Mouse (Mus musculus): ENCODE measurements around the gene Rnf225. TPM values are rescaled to one million over a fixed set of nuclear protein-coding genes. Genes with fewer than 3 reads are reported as not detected.
"Not testable (repeated sequence)": the region's sequence is repeated elsewhere in the genome, so short reads cannot be mapped to it uniquely, and the experiment has no call there.

Rnf225 gene
- polyA plus RNA-seq, 1 experiment from 2014 or later: 0.61 TPM

DNA sequence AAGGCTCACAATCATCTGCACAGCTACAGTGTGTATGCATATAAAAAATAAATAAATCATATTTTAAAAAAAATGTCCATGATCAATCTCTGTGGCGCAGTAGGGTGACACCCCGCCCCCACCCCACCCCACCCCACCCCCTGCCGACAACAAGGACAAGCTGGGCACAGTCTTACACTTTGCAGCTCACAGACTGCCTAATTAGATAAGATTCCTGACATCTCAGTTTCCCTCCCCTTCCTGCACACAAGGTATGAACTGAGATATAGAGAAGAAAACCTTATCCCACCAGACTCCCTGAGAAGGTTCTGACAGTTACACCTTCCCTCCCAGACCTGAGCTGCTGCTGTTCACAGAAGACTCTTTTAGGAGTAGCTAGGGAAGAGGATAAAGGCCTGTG is 7.6 kb downstream of the Rnf225 start:
- Histone ChIP-seq H3K27ac (replicated peaks) (no peak overlapping the region), H3K4me3 (no peak overlapping the region), H3K9me3 (no peaks in the 10 kb centered on the region), H3K36me3 (no peaks in the 10 kb centered on the region), H3K4me1 (no peaks in the 10 kb centered on the region), H3K4me2 (replicated peaks) (no peak overlapping the region), H3K9ac (replicated peaks) (no peak overlapping the region), H3K27me3 (no peaks in the 10 kb centered on the region)
- ATAC-seq (replicated peaks): no peak
- WGBS: 72% methylated on average over 3 of the region's 3 CpGs

DNA sequence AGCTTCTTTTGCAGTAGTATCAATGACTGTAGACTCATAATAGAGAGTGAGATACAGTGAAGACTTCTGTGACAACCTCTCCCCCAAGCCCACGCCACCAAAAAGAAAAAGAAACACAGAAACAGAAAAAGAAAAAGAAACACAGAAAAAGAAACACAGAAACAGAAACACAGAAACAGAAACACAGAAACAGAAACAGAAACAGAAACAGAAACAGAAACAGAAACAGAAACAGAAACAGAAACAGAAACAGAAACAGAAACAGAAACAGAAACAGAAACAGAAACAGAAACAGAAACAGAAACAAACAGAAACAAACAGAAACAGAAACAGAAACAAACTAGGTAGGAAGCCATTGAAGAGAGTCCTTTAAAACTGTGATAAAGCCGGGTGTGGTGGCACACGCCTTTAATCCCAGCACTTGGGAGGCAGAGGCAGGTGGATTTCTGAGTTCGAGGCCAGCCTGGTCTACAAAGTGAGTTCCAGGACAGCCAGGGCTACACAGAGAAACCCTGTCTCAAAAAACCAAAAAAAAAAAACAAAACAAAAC is 10.1 kb downstream of the Rnf225 start:
- H3K27ac ChIP-seq (replicated peaks); H3K4me3 ChIP-seq; H3K4me2 ChIP-seq (replicated peaks); H3K27me3 ChIP-seq; H3K36me3 ChIP-seq; H3K9ac ChIP-seq (replicated peaks); H3K4me1 ChIP-seq; H3K9me3 ChIP-seq; ATAC-seq (replicated peaks): not testable (repeated sequence)
- 77% methylated on average over 4 of the region's 4 CpGs for WGBS

DNA sequence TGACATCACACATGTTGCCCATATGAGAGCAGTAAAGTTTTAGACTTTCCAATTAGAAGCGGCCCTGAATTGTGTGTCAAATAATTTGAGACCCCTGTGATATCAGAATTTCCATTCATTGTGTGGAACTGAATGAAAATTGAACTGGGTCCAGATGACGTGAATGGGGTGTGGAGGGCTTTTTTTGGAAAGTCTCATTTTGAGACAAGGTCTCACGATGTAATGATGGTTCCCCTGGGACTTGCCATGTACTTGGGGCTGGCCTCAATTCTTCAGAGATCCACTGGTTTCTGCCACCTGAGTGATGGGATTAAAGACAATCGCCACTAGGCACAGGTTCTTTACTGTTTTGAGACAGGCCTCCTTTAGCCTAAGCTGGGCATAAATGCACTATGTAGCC is 13.4 kb downstream of the Rnf225 start:
- H3K9me3 ChIP-seq: no peaks in the 10 kb centered on the region
- no peaks in the 10 kb centered on the region for H3K36me3 ChIP-seq
- ATAC-seq (replicated peaks): no peak
- H3K27me3 ChIP-seq: no peaks in the 10 kb centered on the region
- no peaks in the 10 kb centered on the region for H3K4me1 ChIP-seq
- H3K4me2 ChIP-seq (replicated peaks): no peak overlapping the region
- H3K9ac ChIP-seq (replicated peaks): no peak overlapping the region
- 81% methylated on average over 4 of the region's 4 CpGs for WGBS
- no peak overlapping the region for H3K27ac ChIP-seq (replicated peaks)
- H3K4me3 ChIP-seq: no peak overlapping the region

DNA sequence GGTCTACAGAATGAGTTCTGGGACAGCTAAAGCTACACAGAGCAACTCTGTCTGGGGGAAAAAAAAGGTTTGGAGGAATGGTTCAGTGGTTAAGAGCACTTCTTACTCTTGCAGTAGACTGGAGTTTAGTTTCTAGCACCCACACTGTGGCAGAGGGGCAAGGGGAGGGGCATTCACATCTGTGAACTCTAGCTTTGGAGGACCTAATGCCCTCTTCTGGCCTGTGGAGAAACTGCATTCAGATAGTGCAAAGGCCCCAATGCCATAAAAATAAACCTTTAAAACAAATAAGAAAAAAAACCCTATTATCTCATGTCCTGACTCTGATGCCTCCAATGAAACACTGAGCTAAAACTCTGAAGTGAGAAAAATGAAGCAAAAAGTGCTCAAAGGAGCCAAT is 16.3 kb downstream of the Rnf225 start:
- Histone ChIP-seq H3K27ac (replicated peaks) (no peak overlapping the region), H3K4me1 (no peaks in the 10 kb centered on the region), H3K36me3 (no peaks in the 10 kb centered on the region), H3K4me2 (replicated peaks) (no peak overlapping the region), H3K9me3 (no peaks in the 10 kb centered on the region), H3K4me3 (no peak overlapping the region), H3K27me3 (no peaks in the 10 kb centered on the region), H3K9ac (replicated peaks) (no peak overlapping the region)
- no peak for ATAC-seq (replicated peaks)

DNA sequence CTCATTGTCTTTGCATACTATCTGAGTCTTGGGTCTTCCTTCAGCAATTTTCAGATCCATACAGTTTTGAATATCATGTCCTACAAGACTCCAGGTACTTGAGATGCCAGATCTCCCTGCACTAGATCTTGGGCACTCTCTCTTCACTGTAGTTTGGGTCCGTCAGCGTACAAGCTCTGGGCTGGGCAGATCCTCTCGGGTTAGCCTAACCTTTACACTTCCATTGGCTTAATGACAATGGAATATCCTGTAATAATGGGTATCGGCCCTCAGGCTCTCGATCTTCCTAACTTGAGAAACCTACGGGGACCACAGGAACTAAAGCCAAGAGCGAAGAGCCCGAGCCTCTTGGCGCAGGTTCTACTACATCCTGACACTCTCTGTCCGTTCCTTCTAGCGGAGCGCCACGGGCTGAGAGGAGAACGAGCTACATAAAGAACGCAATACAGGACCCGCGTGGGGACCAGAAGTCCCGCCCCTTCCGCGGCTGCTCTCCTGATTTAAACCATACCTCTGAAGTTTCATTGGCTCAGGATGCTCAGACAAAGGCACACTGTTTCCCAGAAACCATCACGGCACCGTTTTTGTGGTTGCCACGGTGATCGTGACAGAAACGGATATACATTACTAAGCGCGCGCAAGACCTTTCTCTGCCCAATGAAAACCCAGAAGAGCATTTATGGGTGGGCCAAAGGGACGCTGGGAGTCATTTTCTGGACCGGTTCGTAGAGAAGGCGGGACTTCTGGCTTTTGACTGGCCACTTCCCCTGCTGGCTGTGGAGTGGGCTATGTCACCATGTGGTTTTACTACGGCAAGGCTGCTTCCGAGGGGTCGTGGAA is 22.0 kb downstream of the Rnf225 start:
- Histone ChIP-seq H3K27me3 (no peaks in the 10 kb centered on the region), H3K36me3 (no peaks in the 10 kb centered on the region), H3K9ac (replicated peaks) (peak overlapping the region; percentile 66), H3K4me2 (replicated peaks) (peak overlapping the region; percentile 81), H3K4me1 (peaks cover 13% of the 10 kb centered on the region), H3K27ac (replicated peaks) (peak overlapping the region; percentile 94), H3K4me3 (peak overlapping the region; percentile 45), H3K9me3 (no peaks in the 10 kb centered on the region)
- peak; percentile 98 for ATAC-seq (replicated peaks)
- WGBS: 9% methylated on average over 35 of the region's 35 CpGs

DNA sequence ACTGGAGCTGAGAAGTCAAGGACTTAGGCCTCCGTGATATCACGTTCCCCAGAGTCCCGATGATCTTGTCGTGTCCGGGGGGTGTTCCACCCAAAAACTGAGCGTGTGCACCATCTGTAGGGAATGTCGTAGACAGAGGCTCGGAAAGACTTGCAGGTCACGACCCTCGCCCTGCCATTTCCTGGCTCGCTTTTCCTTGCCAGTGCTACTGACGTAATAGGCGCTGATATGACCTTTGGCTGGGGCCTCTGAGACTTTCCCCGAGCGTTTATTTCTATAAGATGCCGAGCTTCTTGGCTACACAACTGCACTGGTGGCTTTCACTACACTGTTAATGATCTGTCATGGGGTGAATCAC is 22.6 kb downstream of the Rnf225 start:
- H3K9ac ChIP-seq (replicated peaks): peak overlapping the region; percentile 66
- WGBS: 11% methylated on average over 16 of the region's 16 CpGs
- H3K9me3 ChIP-seq: no peaks in the 10 kb centered on the region
- H3K36me3 ChIP-seq: no peaks in the 10 kb centered on the region
- peak overlapping the region; percentile 94 for H3K27ac ChIP-seq (replicated peaks)
- peak; percentile 21 for ATAC-seq (replicated peaks)
- peaks cover 13% of the 10 kb centered on the region for H3K4me1 ChIP-seq
- peak overlapping the region; percentile 81 for H3K4me2 ChIP-seq (replicated peaks)
- H3K4me3 ChIP-seq: peak overlapping the region; percentile 45
- H3K27me3 ChIP-seq: no peaks in the 10 kb centered on the region

DNA sequence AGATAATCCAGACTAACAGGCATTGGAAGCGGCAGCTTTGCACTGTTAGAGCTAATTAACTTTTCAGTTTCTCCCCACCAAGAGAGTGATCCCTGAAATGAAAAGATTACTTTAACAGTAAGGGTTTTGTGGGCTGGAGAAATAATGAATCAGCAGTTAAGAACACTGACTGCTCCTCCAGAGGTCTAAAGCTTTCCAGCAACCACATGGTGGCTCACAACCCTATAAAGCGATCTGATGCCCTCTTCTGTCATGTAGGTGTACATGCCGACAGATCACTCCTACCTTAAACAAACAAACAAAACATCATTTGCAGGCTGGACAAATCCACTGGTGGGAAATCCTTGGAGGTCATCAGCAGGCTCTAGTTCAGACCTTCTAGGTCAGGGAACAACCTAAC is 27.7 kb downstream of the Rnf225 start:
- no peak for ATAC-seq (replicated peaks)
- no peak overlapping the region for H3K9ac ChIP-seq (replicated peaks)

DNA sequence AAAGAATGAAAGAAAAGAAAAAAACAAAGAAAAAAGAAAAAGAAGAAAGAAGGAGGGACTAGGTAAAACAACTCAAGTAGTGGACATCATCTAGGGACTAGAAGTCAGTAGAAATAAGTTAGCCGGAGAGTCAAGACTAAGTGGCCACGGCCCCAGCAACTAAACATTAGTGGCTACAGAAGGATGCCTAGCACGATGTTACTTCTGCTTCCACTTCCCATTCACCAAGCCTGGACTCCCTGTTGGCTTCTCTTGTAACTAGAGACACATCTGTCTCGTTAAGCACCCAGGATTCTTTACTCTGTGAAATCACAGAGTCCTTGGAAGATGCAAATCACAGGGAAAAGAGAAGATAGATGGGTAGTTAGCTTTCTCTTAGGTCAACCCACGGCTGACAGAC is 30.3 kb downstream of the Rnf225 start:
- Histone ChIP-seq H3K27ac (replicated peaks) (no peak overlapping the region), H3K4me3 (no peak overlapping the region), H3K4me1 (no peaks in the 10 kb centered on the region), H3K4me2 (replicated peaks) (no peak overlapping the region), H3K9me3 (no peaks in the 10 kb centered on the region), H3K36me3 (no peaks in the 10 kb centered on the region), H3K27me3 (no peaks in the 10 kb centered on the region), H3K9ac (replicated peaks) (no peak overlapping the region)
- WGBS: 68% methylated on average over 5 of the region's 5 CpGs
- ATAC-seq (replicated peaks): no peak

More for the DNA sequence above, 27.7 kb downstream of the Rnf225 start:
- Histone ChIP-seq H3K4me1 (peaks cover 7% of the 10 kb centered on the region), H3K36me3 (no peaks in the 10 kb centered on the region), H3K27me3 (no peaks in the 10 kb centered on the region), H3K27ac (replicated peaks) (no peak overlapping the region), H3K4me3 (no peak overlapping the region), H3K4me2 (replicated peaks) (no peak overlapping the region), H3K9me3 (no peaks in the 10 kb centered on the region)
- 59% methylated on average over 3 of the region's 3 CpGs for WGBS

DNA sequence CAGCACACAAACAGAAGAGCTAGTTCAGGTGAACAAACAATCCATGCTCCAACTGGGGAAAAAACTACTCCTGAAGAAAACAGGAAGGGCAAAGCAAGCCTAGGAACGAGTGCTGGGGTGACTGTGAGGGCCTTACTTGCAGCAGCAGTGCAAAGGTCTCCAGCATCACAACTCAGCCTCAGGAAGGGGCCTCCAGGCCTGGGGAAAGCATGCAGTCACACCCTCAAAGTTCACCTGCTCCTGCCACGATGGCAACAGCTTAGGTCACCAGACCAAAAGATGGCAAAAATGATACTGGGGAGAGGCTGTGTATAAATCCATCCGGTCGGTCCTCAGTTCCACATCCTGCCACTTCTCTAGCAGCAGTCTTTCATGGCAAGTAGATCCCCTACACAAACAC is 31.7 kb downstream of the Rnf225 start:
- Histone ChIP-seq H3K4me2 (replicated peaks) (no peak overlapping the region), H3K9me3 (no peaks in the 10 kb centered on the region), H3K36me3 (no peaks in the 10 kb centered on the region), H3K4me1 (no peaks in the 10 kb centered on the region), H3K27ac (replicated peaks) (no peak overlapping the region), H3K4me3 (no peak overlapping the region), H3K27me3 (no peaks in the 10 kb centered on the region), H3K9ac (replicated peaks) (no peak overlapping the region)
- WGBS: 82% methylated on average over 4 of the region's 4 CpGs
- no peak for ATAC-seq (replicated peaks)

DNA sequence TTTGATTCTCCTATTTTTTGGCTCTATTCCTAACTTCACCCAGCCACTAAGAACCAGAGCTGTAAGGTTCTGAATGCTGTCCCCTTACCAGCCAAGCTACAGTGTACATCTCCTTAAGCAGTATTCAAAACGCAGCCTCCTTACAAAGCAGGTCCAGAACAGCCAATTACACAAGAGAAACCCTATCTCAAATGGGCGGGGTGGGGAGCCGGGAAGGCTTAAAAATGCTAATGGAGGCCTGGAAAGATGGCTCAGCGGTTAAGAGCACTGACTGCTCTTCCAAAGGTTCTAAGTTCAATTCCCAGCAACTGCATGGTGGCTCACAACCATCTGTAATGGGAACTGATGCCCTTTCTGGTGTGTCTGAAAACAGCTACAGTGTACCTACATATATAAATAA is 32.5 kb downstream of the Rnf225 start:
- WGBS: 15% methylated on average over 4 of the region's 4 CpGs
- ATAC-seq (replicated peaks): no peak

DNA sequence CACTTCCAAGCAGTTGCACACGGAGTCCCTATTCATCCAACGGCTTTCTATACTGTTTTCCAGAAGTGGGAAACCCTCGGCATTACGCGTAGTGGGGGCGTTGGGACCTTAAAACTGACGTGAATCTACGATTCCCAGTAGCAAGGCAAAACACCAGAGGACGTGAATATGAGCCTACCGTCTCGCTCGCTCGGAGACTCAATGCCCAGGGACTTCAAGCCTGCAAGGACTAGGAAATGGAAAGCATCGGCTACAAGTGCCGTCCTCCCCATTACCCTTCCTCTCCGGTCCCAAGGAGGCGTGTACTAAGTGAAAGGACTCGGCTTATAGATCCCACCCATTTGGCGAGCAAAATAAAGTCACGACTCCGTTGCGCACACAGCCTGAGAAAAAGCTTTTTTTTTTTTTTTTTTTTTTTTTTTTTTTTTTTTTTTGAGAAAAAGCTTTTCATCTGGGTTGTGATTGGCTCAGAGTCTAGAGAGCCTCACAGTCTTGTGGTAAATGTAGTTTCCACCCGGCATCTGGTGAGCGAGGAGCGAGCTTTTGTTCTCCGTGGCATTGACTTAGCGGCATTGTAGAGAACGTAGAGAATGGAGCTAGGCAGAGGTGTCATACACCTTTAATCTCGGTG is 34.4 kb downstream of the Rnf225 start:
- 1% methylated on average over 29 of the region's 29 CpGs for WGBS
- peak; percentile 76 for ATAC-seq (replicated peaks)
- H3K4me2 ChIP-seq (replicated peaks): peak overlapping the region; percentile 53

More for the DNA sequence above, 32.5 kb downstream of the Rnf225 start:
- Histone ChIP-seq H3K4me2 (replicated peaks) (no peak overlapping the region), H3K27ac (replicated peaks) (no peak overlapping the region), H3K27me3 (no peaks in the 10 kb centered on the region), H3K4me3 (no peak overlapping the region), H3K9ac (replicated peaks) (no peak overlapping the region), H3K36me3 (no peaks in the 10 kb centered on the region), H3K4me1 (peaks cover 2% of the 10 kb centered on the region), H3K9me3 (no peaks in the 10 kb centered on the region)

DNA sequence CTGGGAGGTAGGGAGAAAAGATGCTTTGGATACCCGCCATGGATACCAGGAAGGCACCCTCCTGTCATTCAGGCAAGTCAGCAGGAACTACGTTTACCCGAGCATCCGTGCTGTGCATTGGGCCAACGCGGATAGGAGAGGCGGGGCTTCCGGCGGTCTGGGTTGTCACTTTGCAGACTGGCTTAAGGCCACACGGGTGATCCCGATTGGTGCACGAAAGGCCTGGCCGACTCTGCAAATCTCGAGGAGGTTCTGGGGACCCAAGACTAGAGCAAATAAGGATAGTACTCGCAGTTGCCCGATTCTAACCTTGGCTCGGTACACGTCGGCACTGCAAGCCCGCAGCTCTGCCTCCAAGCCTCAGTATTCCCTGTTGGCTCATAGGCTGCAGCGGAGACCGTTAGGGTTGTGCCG is 38.5 kb downstream of the Rnf225 start, which contains the start of gene Zfp324:
Gene Zfp324 (plus strand): TSS at position 161 of the 414 bp plus-strand sequence.
- Histone ChIP-seq H3K9me3 (no peaks in the 10 kb centered on the region), H3K27me3 (no peaks in the 10 kb centered on the region), H3K36me3 (peaks cover 20% of the 10 kb centered on the region), H3K27ac (replicated peaks) (peak within 1 kb of the TSS; percentile 91), H3K4me2 (replicated peaks) (peak within 1 kb of the TSS; percentile 80), H3K4me1 (peaks cover 25% of the 10 kb centered on the region), H3K4me3 (peak within 1 kb of the TSS; percentile 49), H3K9ac (replicated peaks) (peak within 1 kb of the TSS; percentile 63)
- ATAC-seq (replicated peaks): peak; percentile 94
- WGBS: 0% methylated on average over 23 of the region's 23 CpGs

More for the DNA sequence above, 34.4 kb downstream of the Rnf225 start:
- Histone ChIP-seq H3K4me1 (peaks cover 14% of the 10 kb centered on the region), H3K27me3 (no peaks in the 10 kb centered on the region), H3K9ac (replicated peaks) (peak overlapping the region; percentile 56), H3K36me3 (no peaks in the 10 kb centered on the region), H3K27ac (replicated peaks) (peak overlapping the region; percentile 89), H3K9me3 (no peaks in the 10 kb centered on the region), H3K4me3 (peak overlapping the region; percentile 47)

All from forebrain, embryonic 15.5 days (tissue).